Mouse (Mus musculus) liver, adult 2 months (tissue): ENCODE measurements around the gene P3h4.

Experiments used
- CTCF ChIP-seq: fragments of 200-500 bp; IDR thresholded peaks from 2 replicates; pipeline ENCODE4 v1.5.1; 2011; ENCODE audit warnings: low read depth, low read length, control low read depth
- POLR2A ChIP-seq: fragments of 200-500 bp; IDR thresholded peaks from 2 replicates; pipeline ENCODE4 v1.6.1; 2011; ENCODE audit warnings: low read length, control low read depth; ENCODE audit not compliant: insufficient read depth; ENCODE audit errors: extremely low read depth

DNA sequence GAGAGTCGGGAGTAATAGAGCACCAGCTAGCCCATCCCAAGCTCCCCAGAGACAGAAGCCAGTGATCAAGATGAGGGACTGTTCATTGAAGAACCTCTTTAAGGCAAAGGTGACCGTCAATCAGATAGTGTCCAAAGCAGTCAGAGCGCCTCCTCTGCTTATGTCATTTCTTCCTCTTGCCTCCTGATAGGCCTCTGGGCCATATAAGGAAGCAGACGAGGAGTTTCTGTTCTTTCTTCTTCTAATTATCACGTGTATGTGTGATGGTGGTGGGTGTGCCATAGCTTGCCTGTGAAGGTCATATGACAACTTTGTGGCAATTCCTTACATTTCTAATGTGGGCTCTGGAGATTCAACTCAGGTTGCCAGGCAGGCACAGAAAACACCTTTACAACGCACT, 13.8 kb downstream of the P3h4 start:
- TF ChIP-seq CTCF, result no peak
- no peak for TF ChIP-seq POLR2A
